Mouse (Mus musculus) MN1 (cell line): ENCODE data around the gene Scarf1.

Experiments
- DNase-seq: peaks from one replicate; pipeline ENCODE4 v3.0.0-alpha.2; 2016; ENCODE audit warnings: low spot score

Scarf1 gene

DNA sequence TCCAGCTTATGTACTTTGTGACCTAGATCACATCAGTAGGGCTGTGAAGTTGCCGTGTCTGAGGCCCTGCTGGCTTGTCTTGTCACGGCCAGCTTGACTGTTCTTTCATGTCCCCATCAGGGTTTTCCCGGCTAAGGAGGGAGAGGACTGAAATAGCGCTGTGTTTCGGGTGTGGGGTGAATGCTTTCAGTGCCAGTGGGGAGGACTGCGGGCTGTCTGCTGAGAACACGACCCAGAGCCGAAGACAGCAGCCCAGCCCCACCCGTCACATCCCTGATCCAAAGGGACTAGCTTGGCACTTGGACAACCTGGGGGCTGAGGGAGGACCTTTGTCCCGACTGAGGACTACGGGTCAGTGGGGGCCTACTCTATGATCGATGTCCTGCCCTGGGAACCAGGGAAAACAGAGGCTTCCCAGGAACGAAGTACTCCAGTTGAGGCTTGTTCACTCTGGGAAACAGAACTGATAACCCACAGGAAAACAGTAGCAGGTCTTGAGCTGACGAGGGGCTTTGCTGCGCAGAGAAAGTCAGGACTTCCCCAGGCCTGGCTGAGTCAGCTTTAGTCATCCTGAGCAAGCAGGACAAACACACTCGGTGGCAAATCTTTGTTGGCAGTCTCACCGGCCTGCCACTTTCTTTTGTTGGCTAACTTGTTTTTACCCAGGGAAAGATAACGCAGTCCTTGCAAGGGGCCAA is 50.7 kb downstream of the Scarf1 start:
- peak; percentile 50 for DNase-seq

DNA sequence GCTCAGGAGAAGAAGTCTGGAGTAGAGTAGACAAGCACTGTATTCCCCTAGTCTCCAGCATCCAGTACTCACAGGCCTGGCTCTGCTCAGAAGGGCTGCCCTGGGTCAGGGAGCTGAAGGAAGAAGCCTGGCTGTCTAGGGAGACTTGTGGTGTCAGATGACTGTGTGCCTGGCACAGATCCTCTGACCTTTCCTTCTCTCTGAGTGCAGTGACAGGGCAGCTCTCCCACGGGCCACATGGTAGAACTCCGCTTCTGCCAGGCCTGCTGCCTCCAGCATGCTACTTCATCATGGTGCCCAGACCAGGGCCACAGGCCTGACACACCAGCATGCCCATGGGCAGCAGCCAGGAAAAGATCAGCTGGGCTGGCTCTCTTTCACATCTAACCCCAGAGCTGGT is 52.5 kb downstream of the Scarf1 start:
- DNase-seq, result peak; percentile 51

DNA sequence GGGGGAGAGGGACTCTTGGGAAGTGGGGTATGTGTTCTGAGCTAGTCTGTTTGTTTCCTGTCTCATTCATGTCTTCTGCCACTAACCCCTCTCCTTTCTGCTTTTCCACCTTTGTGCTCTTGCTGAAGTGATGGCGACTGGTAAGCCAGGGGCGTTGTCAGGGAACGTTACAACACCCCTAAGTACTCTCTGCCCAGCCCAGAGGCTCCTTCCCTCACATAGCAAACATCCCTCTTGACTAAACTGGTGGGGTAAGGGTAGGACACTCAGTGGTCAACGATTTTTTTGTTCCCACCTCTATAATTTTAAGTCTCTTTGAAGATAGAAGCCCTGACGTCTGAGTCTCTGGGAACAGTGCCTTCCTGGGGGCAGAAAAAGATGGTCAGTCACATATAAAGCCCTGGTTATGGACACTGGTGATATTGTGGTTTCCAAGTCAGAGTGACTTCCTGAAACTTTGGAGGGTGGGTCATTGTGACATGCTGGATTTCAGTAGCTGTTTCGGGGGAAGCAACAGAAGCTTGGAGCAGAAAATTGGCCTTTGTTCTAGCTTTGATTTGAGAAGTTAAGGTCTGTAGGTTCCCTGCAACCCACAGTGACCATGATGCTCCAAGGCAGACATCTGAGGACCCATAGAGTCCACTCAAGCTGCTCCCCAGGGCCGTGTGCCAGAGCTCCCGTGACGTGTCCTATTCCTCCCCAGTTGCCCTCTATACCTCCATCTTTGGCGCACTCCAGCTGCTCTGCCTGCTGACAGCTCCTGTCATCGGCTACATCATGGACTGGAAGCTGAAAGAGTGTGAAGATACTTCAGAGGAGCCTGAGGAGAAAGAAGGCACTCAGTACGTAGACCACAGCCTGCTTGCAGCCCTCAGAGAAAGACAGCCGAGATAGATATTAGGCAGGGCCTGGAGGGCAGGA is 53.2 kb downstream of the Scarf1 start:
- no peak for DNase-seq

DNA sequence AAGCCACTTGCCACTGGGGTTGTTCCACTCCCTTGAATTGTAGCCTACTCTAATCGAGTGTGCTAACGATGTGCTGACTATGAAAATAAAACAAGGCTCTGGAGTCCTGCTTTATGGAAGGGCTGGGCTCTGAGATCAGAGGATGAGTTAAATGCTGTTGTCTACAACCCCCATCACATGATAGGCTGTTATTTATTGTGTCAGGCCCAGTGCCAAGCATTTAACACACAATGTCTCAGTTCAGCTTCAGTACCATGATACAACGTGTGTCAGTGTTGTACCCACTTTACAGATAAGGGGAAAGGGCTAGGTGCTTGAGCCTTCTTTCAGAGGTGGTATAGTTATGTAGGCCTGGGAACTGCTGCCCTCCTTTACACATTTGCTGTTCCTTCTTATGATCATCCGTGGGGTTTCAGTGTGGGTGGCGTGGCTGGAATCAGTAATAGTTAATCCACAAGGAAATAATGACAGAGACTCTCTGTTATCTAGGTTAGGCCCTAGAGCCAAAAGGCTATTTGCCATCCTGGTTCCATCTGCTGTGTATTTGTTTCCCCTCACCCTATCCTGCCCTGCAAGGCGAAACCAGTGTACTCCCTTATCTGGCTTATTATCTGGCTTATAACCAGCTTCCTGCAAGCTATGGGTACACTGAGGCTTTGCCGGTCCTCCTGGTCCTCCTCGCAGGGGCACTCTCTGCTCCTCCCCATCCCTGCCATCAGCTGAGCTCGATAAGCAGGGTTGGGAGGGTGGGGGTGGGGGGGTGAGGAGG is 54.2 kb downstream of the Scarf1 start:
- no peak for DNase-seq

DNA sequence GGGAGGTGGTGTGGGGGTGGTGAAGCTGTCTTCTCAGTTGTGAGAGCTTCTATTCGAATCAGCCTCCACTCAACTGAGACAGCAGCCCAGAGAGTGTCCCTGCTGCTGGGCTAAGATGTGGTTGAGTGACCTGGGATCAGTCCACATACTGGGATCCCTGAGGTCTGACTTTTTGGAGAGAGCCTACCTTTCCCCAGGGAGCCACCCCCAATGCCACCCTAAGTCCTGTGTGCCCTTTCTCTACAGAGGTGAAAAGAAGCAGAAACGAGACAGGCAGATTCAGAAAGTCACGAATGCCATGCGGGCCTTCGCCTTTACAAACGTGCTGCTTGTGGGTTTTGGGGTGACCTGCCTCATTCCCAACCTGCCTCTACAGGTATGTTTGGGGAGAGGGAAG is 54.8 kb downstream of the Scarf1 start:
- no peak for DNase-seq

DNA sequence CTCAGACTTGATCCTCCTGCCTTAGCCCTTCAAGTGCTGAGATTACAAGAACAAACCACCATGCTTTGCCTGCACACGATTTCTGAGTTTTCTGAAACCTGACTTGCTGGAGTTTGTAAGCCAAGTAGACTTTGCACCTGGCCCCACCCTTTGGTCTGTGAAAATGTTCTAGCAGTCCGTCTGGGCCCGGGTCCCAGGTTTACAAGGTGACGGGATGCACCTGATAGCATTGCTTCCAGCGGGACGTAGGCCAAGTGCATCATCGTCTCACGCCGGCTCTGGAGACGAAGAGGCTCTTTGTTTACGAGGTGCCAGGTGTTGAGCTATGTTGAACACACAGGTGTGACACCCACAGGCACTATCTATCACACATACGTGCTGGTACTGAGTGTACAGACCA is 55.6 kb downstream of the Scarf1 start:
- DNase-seq, result no peak

DNA sequence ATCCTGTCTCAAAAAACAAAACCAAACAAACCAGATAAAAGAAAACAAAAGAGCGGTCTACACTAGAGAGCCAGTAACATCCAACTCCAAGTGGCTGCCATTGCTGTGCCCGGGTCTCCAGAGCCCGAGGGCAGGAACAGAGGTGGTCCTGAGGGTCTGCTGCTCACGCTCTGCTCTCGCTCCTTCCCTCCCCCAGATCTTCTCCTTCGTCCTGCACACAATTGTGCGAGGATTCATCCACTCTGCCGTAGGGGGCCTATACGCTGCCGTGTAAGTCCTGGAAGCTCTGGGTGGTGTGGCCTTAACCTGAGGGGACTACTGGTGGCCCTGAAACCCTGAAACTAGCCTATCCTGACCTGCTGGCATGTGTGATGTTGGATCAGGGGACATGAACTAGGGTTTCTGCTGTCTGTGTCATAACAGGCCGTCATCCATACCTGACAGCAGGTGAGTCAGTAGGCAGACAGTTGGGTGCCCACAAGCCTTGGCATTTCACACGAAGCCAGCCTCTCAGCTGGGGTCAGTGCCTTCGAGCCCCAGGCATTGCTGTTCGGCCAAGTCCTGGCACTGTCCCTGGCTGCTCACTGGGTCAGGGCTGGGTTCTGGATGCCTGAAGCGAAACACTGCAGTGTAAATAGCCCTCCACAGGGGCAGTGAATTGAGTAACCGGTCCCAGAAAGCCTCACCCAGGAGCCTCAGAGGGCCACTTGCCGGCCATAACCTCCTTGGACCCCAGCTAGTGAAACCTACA is 57.2 kb downstream of the Scarf1 start:
- no peak for DNase-seq

DNA sequence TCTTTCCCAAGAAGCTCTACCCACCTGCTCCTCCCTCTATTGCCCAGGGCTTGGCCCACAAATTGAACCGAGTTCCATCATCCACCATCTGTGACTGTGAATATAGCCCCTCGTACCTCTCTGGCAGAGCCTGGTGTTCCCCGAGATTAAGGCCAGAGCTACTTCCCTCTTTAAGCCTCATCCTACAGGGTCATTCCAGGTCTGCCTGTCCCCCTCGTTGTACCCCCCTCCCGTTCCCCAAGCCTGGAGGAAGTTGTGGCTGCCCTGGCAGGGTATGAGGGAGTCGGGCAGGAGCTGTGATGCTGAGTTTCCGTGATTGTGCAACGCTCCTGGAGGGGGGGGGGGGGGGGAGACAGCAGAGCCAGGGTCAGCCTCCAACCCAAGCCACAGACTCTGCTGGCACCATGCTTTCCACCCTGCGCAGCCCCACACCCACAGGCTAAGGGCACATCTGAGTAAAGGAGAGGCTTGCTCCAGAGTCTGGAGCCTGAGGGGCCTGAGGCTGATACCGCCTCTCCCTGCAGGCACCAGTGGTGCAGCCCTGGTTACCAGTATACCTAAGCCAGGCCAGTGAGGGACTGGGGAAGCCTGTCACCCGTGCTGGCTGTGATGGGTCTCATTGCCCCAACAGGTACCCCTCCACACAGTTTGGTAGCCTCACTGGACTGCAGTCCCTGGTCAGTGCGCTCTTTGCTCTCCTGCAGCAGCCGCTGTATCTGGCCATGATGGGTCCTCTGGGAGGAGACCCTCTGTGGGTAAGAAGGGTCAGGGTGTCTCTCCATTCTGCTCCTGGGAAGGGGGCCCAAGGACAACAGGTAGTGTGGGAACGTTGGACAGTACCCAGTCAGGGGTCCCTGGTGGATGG is 58.0 kb downstream of the Scarf1 start:
- no peak for DNase-seq

DNA sequence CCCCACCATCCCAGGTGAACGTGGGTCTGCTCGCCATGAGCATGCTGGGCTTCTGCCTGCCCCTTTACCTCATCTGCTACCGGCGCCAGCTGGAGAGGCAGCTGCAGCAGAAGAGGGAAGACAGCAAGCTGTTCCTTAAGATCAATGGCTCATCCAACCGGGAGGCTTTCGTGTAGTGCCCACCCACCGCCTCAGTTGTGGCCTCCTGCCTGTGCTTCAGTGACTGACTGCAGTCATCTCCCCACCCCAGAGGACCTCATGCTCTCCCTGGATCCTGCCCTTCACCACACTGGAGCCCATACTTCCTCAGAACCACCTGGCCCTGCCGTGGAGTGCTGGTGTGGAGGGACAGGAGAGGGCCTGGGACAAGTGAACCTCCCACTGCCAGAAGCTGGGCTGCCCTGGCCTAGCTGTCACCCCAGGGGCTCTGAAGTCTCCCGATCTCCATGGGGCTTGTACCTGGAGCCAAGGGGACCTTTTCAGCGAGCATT is 59.0 kb downstream of the Scarf1 start:
- DNase-seq, result no peak

DNA sequence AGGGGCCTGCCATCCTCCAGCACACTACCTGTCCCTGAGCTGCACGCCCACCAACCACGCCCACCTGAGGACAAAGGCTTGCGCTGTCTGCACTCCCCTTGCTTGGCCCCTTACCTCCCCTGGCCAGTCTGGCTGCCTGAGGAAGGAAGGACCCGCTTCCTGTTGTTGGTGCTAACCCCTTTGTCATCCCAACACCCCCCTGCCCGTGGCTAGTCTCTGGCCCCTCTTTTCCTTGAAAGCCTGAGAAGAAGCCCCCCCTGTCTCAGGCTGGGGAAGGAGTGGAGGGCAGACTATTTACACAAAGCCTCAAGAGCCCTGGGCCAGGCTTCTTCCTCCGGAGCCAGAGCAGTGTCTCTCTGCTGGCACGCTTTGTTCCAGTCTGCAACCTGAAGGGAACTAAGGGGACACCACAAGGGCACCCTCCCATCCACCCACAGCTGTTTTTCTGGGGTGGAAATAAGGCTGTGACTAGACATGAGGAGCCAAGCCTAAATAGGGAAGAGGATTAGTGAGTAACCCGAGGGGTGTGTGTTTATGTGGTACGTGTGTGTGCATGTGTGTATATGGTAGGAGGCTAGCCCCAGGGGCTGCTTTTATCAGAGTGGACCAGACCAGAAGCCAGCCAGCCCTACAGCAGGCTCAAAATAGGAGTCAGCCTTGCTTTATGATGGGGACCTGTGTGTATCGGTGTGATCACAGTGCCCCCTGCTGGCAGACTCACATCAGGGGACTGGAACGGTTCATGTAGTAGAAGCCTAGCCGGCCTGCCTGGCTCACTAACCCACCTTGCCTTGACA is 59.7 kb downstream of the Scarf1 start:
- peak; percentile 90 for DNase-seq

DNA sequence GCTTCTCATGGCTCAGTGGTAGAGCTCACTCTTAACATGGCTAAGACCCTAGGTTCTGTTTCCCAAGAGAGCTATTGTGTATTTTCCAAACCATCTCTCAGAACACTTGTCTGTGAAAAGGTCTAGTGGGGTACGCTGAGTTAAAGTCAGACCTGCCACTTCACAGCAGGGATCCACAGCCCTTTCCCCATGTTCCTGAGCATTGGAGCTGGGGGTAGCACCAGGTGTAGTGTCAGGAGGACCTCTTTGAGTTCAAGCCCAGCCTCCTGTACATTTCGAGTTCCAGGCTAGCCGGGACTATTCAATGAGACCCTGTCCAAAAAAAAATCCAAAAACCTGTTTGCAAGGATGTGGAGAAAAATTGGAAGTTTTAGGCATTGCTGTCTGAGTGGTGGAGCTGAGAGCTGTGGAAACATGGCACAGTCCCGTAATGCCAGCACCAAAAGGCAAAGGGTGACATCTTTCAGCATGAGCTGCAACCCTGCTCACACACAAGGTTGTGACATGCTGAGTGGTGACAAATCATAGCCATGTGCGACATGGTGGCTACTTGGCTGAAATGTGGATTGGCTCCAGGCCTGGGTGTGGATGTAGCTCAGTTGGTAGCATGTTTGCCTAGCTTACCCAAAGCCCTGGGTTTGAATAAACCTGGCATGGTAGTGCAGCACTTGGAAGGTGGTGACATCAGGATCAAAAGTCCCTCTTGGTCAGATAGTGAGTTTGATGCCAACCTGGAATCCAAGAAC is 61.2 kb downstream of the Scarf1 start:
- no peak for DNase-seq

DNA sequence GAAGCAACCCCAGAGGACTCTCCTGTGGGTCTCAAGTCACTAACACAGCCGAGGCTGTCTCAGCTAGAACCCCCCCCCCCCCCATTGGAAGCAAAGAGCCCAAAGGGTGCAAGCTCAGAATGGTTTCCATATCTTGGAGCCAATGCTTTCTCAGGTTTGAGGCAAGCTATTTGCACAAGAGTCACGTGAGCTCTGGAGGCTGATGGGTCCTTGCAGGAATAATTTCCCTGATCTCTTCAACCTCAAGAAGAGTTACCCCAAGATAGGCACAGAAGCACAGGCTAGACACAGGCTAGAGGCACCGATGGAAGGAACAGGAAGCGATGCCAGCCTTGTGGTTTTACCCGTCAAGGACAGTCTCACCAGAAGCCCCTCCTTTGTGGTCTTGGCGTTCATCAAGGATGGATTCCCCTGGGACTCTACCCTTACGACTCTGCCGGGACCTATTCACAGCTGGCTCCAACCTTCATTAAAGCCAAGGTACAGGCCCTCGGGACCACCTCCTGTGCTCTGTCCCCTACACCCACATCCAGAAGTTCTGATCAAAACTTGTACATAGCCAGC is 62.3 kb downstream of the Scarf1 start:
- no peak for DNase-seq
